Mouse (Mus musculus) mature B cell (primary cell): ENCODE results near the gene Brix1.

Experiments used
- in situ Hi-C: fragments of 300-500 bp; cut with MboI; formaldehyde crosslinking; loops from 2 replicates; pipeline ENCODE4 v1.14.3; 2019

Brix1 gene

GRCm38 (mm10) chr15:10447102-10447501, 38.6 kb downstream of the Brix1 start:
- in situ Hi-C loops = no loop called here

- in situ Hi-C loops = no loop called here
Observed at GRCm38 (mm10) chr15:10442275-10442674, 43.5 kb downstream of the Brix1 start.

- in situ Hi-C loops = no loop called here
Observed at GRCm38 (mm10) chr15:10441493-10441892, 44.3 kb downstream of the Brix1 start.

- in situ Hi-C loops = no loop called here
Observed at GRCm38 (mm10) chr15:10439963-10440362, 45.8 kb downstream of the Brix1 start.

GRCm38 (mm10) chr15:10436893-10437292, 48.9 kb downstream of the Brix1 start:
- in situ Hi-C loops = no loop called here

GRCm38 (mm10) chr15:10426545-10427266, 59.0 kb downstream of the Brix1 start:
- in situ Hi-C loops = no loop called here

- in situ Hi-C loops = no loop called here
Observed at GRCm38 (mm10) chr15:10426124-10426523, 59.6 kb downstream of the Brix1 start.
